Mouse (Mus musculus): ENCODE data around the gene Inpp5k. TPM values are rescaled to one million over a fixed set of nuclear protein-coding genes. Genes with fewer than 3 reads are reported as not detected.

The Inpp5k gene
- polyA plus RNA-seq, 1 experiment from 2014 or later: 20.6 TPM

- Histone ChIP-seq H3K4me2 (ENCODE audit: low read depth, low read length) (no peak overlapping the region), H3K4me3 (replicated peaks; ENCODE audit: low read length) (no peak overlapping the region), H3K4me1 (ENCODE audit: control insufficient read depth, insufficient read depth, low read length) (peaks cover 10% of the 10 kb centered on the region; the same call in 1 of the 2 replicates), H3K27me3 (ENCODE audit: control insufficient read depth, insufficient read depth, low read length) (no peaks in the 10 kb centered on the region), H3K36me3 (ENCODE audit: control insufficient read depth, insufficient read depth, low read length) (peaks cover 29% of the 10 kb centered on the region), H3K9me3 (replicated peaks; ENCODE audit: control insufficient read depth, low read length) (no peaks in the 10 kb centered on the region), H3K27ac (ENCODE audit: low read length) (no peak overlapping the region), H3K9ac (ENCODE audit: low read length) (no peak overlapping the region)
- 93% methylated on average over 4 of the region's 4 CpGs for WGBS
- ATAC-seq (ENCODE audit: insufficient read depth, low FRiP score): no peak
Measured at GRCm38 (mm10) chr11:75625820-75626219, 5.0 kb upstream of the Inpp5k start.

GRCm38 (mm10) chr11:75630098-75630497 is 690 bp upstream of the Inpp5k start:
- Histone ChIP-seq H3K27me3 (ENCODE audit: control insufficient read depth, insufficient read depth, low read length) (no peaks in the 10 kb centered on the region), H3K27ac (ENCODE audit: low read length) (peak overlapping the region; percentile 86), H3K4me1 (ENCODE audit: control insufficient read depth, insufficient read depth, low read length) (peaks cover 7% of the 10 kb centered on the region; the same call in 1 of the 2 replicates), H3K9me3 (replicated peaks; ENCODE audit: control insufficient read depth, low read length) (no peaks in the 10 kb centered on the region), H3K9ac (ENCODE audit: low read length) (peak overlapping the region; percentile 83), H3K36me3 (ENCODE audit: control insufficient read depth, insufficient read depth, low read length) (peaks cover 23% of the 10 kb centered on the region), H3K4me2 (ENCODE audit: low read depth, low read length) (peak overlapping the region; percentile 81), H3K4me3 (replicated peaks; ENCODE audit: low read length) (peak overlapping the region; percentile 80)
- 3% methylated on average over 5 of the region's 5 CpGs for WGBS
- ATAC-seq (ENCODE audit: insufficient read depth, low FRiP score): no peak

GRCm38 (mm10) chr11:75631561-75632225 is 905 bp downstream of the Inpp5k start:
- Histone ChIP-seq H3K27ac (ENCODE audit: low read length) (no peak overlapping the region), H3K4me1 (ENCODE audit: control insufficient read depth, insufficient read depth, low read length) (peaks cover 7% of the 10 kb centered on the region; the same call in 1 of the 2 replicates), H3K4me2 (ENCODE audit: low read depth, low read length) (peak overlapping the region; percentile 70), H3K4me3 (replicated peaks; ENCODE audit: low read length) (peak overlapping the region; percentile 80), H3K9ac (ENCODE audit: low read length) (peak overlapping the region; percentile 77), H3K9me3 (replicated peaks; ENCODE audit: control insufficient read depth, low read length) (no peaks in the 10 kb centered on the region), H3K36me3 (ENCODE audit: control insufficient read depth, insufficient read depth, low read length) (peaks cover 11% of the 10 kb centered on the region), H3K27me3 (ENCODE audit: control insufficient read depth, insufficient read depth, low read length) (no peaks in the 10 kb centered on the region)
- no peak for ATAC-seq (ENCODE audit: insufficient read depth, low FRiP score)
- 8% methylated on average over 13 of the region's 13 CpGs for WGBS

- H3K36me3 ChIP-seq (ENCODE audit: control insufficient read depth, insufficient read depth, low read length): 0 out of 2 replicates have a peak, but pooled peaks cover 4% of the 10 kb centered on the region
- no peak overlapping the region for H3K27ac ChIP-seq (ENCODE audit: low read length)
- no peak for ATAC-seq (ENCODE audit: insufficient read depth, low FRiP score)
- H3K4me2 ChIP-seq (ENCODE audit: low read depth, low read length): no peak overlapping the region
- no peak overlapping the region for H3K4me3 ChIP-seq (replicated peaks; ENCODE audit: low read length)
- no peak overlapping the region for H3K9ac ChIP-seq (ENCODE audit: low read length)
- peaks cover 7% of the 10 kb centered on the region; the same call in 1 of the 2 replicates for H3K4me1 ChIP-seq (ENCODE audit: control insufficient read depth, insufficient read depth, low read length)
- no peaks in the 10 kb centered on the region for H3K9me3 ChIP-seq (replicated peaks; ENCODE audit: control insufficient read depth, low read length)
- no peaks in the 10 kb centered on the region for H3K27me3 ChIP-seq (ENCODE audit: control insufficient read depth, insufficient read depth, low read length)
- WGBS: 87% methylated on average over 5 of the region's 5 CpGs
Measured at GRCm38 (mm10) chr11:75632921-75633320, 2.1 kb downstream of the Inpp5k start.

- no peaks in the 10 kb centered on the region for H3K36me3 ChIP-seq (ENCODE audit: control insufficient read depth, insufficient read depth, low read length)
- H3K9ac ChIP-seq (ENCODE audit: low read length): no peak overlapping the region
- no peak overlapping the region for H3K4me3 ChIP-seq (replicated peaks; ENCODE audit: low read length)
- H3K9me3 ChIP-seq (replicated peaks; ENCODE audit: control insufficient read depth, low read length): no peaks in the 10 kb centered on the region
- 72% methylated on average over 3 of the region's 3 CpGs for WGBS
- no peak overlapping the region for H3K4me2 ChIP-seq (ENCODE audit: low read depth, low read length)
- peaks cover 3% of the 10 kb centered on the region; the same call in 1 of the 2 replicates for H3K4me1 ChIP-seq (ENCODE audit: control insufficient read depth, insufficient read depth, low read length)
- H3K27me3 ChIP-seq (ENCODE audit: control insufficient read depth, insufficient read depth, low read length): no peaks in the 10 kb centered on the region
- H3K27ac ChIP-seq (ENCODE audit: low read length): no peak overlapping the region
- ATAC-seq (ENCODE audit: insufficient read depth, low FRiP score): no peak
Measured at GRCm38 (mm10) chr11:75634801-75635200, 4.0 kb downstream of the Inpp5k start.

GRCm38 (mm10) chr11:75635315-75635714 is 4.5 kb downstream of the Inpp5k start:
- 51% methylated on average over 11 of the region's 11 CpGs for WGBS
- H3K27me3 ChIP-seq (ENCODE audit: control insufficient read depth, insufficient read depth, low read length): no peaks in the 10 kb centered on the region
- H3K27ac ChIP-seq (ENCODE audit: low read length): no peak overlapping the region
- ATAC-seq (ENCODE audit: insufficient read depth, low FRiP score): no peak
- H3K9me3 ChIP-seq (replicated peaks; ENCODE audit: control insufficient read depth, low read length): no peaks in the 10 kb centered on the region
- no peak overlapping the region for H3K4me3 ChIP-seq (replicated peaks; ENCODE audit: low read length)
- H3K9ac ChIP-seq (ENCODE audit: low read length): no peak overlapping the region
- no peak overlapping the region for H3K4me2 ChIP-seq (ENCODE audit: low read depth, low read length)
- H3K4me1 ChIP-seq (ENCODE audit: control insufficient read depth, insufficient read depth, low read length): no peaks in the 10 kb centered on the region
- H3K36me3 ChIP-seq (ENCODE audit: control insufficient read depth, insufficient read depth, low read length): no peaks in the 10 kb centered on the region

GRCm38 (mm10) chr11:75643323-75643722 is 12.5 kb downstream of the Inpp5k start:
- Histone ChIP-seq H3K36me3 (ENCODE audit: control insufficient read depth, insufficient read depth, low read length) (no peaks in the 10 kb centered on the region), H3K9me3 (replicated peaks; ENCODE audit: control insufficient read depth, low read length) (no peaks in the 10 kb centered on the region), H3K27ac (ENCODE audit: low read length) (no peak overlapping the region), H3K4me1 (ENCODE audit: control insufficient read depth, insufficient read depth, low read length) (no peaks in the 10 kb centered on the region; the same call in 1 of the 2 replicates), H3K27me3 (ENCODE audit: control insufficient read depth, insufficient read depth, low read length) (no peaks in the 10 kb centered on the region), H3K4me2 (ENCODE audit: low read depth, low read length) (no peak overlapping the region), H3K9ac (ENCODE audit: low read length) (no peak overlapping the region), H3K4me3 (replicated peaks; ENCODE audit: low read length) (no peak overlapping the region)
- no peak for ATAC-seq (ENCODE audit: insufficient read depth, low FRiP score)
- WGBS: 80% methylated on average over 5 of the region's 5 CpGs

- Histone ChIP-seq H3K27ac (ENCODE audit: low read length) (no peak overlapping the region), H3K4me3 (replicated peaks; ENCODE audit: low read length) (no peak overlapping the region), H3K4me1 (ENCODE audit: control insufficient read depth, insufficient read depth, low read length) (peaks cover 7% of the 10 kb centered on the region), H3K9ac (ENCODE audit: low read length) (no peak overlapping the region), H3K27me3 (ENCODE audit: control insufficient read depth, insufficient read depth, low read length) (no peaks in the 10 kb centered on the region), H3K4me2 (ENCODE audit: low read depth, low read length) (no peak overlapping the region), H3K36me3 (ENCODE audit: control insufficient read depth, insufficient read depth, low read length) (no peaks in the 10 kb centered on the region), H3K9me3 (replicated peaks; ENCODE audit: control insufficient read depth, low read length) (no peaks in the 10 kb centered on the region)
- WGBS: 75% methylated on average over 9 of the region's 9 CpGs
- ATAC-seq (ENCODE audit: insufficient read depth, low FRiP score): no peak
Measured at GRCm38 (mm10) chr11:75644684-75645083, 13.9 kb downstream of the Inpp5k start.

- no peaks in the 10 kb centered on the region for H3K36me3 ChIP-seq (ENCODE audit: control insufficient read depth, insufficient read depth, low read length)
- H3K27ac ChIP-seq (ENCODE audit: low read length): peak overlapping the region; percentile 64; the same call in 1 of the 2 replicates
- ATAC-seq (ENCODE audit: insufficient read depth, low FRiP score): no peak
- no peak overlapping the region for H3K4me3 ChIP-seq (replicated peaks; ENCODE audit: low read length)
- H3K4me2 ChIP-seq (ENCODE audit: low read depth, low read length): no peak overlapping the region
- H3K4me1 ChIP-seq (ENCODE audit: control insufficient read depth, insufficient read depth, low read length): peaks cover 22% of the 10 kb centered on the region
- 59% methylated on average over 6 of the region's 6 CpGs for WGBS
- H3K9me3 ChIP-seq (replicated peaks; ENCODE audit: control insufficient read depth, low read length): no peaks in the 10 kb centered on the region
- 0 out of 2 replicates have a peak overlapping the region, but pooled peaks have one; percentile 20 for H3K9ac ChIP-seq (ENCODE audit: low read length)
- H3K27me3 ChIP-seq (ENCODE audit: control insufficient read depth, insufficient read depth, low read length): no peaks in the 10 kb centered on the region
Measured at GRCm38 (mm10) chr11:75647681-75648211, 17.0 kb downstream of the Inpp5k start.
